Mouse (Mus musculus) activated CD4-positive, CD25-positive, alpha-beta regulatory T cell, adult 4 months (primary cell): Measurements from ENCODE around the gene Zscan20. TPM values are rescaled to one million over a fixed set of nuclear protein-coding genes. Genes with fewer than 3 reads are reported as not detected.
"Not testable (repeated sequence)": the region's sequence is repeated elsewhere in the genome, so short reads cannot be mapped to it uniquely, and the experiment has no call there.

ENCODE experiments used
- ATAC-seq: one replicate; pipeline ENCODE4 v1.8.0; 2017
- polyA plus RNA-seq, 2 experiments: library from polyadenylated mRNA; unstranded; fragments of 100-300 nt; shearing (Covaris generic); gene quantifications; one replicate each; pipeline ENCODE4 v1.2.1; 2017

The Zscan20 gene
- polyA plus RNA-seq, 2 experiments from 2014 or later: 1.4 to 4.3 TPM

GRCm38 (mm10) chr4:128613326-128613725 is 3.4 kb upstream of the Zscan20 start:
- ATAC-seq: no peak

- not testable (repeated sequence) for ATAC-seq
Measured at GRCm38 (mm10) chr4:128611726-128612125, 1.8 kb upstream of the Zscan20 start.

- ATAC-seq: no peak
Measured at GRCm38 (mm10) chr4:128610706-128611105, 808 bp upstream of the Zscan20 start.

- no peak for ATAC-seq
Measured at GRCm38 (mm10) chr4:128609276-128609924, 498 bp downstream of the Zscan20 start.

GRCm38 (mm10) chr4:128607661-128608060 is 2.2 kb downstream of the Zscan20 start:
- ATAC-seq: no peak

- no peak for ATAC-seq
Measured at GRCm38 (mm10) chr4:128606586-128606985, 3.3 kb downstream of the Zscan20 start.

- ATAC-seq: no peak
Measured at GRCm38 (mm10) chr4:128597801-128598560, 11.9 kb downstream of the Zscan20 start.

GRCm38 (mm10) chr4:128594062-128594461 is 15.8 kb downstream of the Zscan20 start:
- peak; percentile 93 for ATAC-seq

- ATAC-seq: no peak
Measured at GRCm38 (mm10) chr4:128593286-128593685, 16.6 kb downstream of the Zscan20 start.

- no peak for ATAC-seq
Measured at GRCm38 (mm10) chr4:128579182-128579581, 30.7 kb downstream of the Zscan20 start.

GRCm38 (mm10) chr4:128575811-128576210 is 34.1 kb downstream of the Zscan20 start:
- no peak for ATAC-seq

- no peak for ATAC-seq
Measured at GRCm38 (mm10) chr4:128560327-128560726, 49.6 kb downstream of the Zscan20 start.

GRCm38 (mm10) chr4:128554198-128554597 is 55.7 kb downstream of the Zscan20 start:
- no peak for ATAC-seq

- no peak for ATAC-seq
Measured at GRCm38 (mm10) chr4:128550756-128551155, 59.1 kb downstream of the Zscan20 start.

- ATAC-seq: not testable (repeated sequence)
Measured at GRCm38 (mm10) chr4:128543956-128544486, 65.9 kb downstream of the Zscan20 start.

- no peak for ATAC-seq
Measured at GRCm38 (mm10) chr4:128543378-128543777, 66.5 kb downstream of the Zscan20 start.

Other genes starting within 250 kb of the Zscan20 start
- gene Tlr12, start 8.5 kb upstream of the Zscan20 start, polyA plus RNA-seq: 1 to 10 TPM in 1 of 2 experiments, under 1 TPM in 1; 0.45 to 1.3 TPM
- gene Phc2, start 44.6 kb upstream of the Zscan20 start, polyA plus RNA-seq: 10 to 100 TPM; 12.2 to 14.2 TPM
- gene A3galt2, start 145.3 kb upstream of the Zscan20 start, polyA plus RNA-seq: not detected
- 10 to 100 TPM in 1 of 2 experiments, 1 to 10 TPM in 1; 6.9 to 13.2 TPM for gene Zfp362, start 195.9 kb upstream of the Zscan20 start, polyA plus RNA-seq